Mouse (Mus musculus): ENCODE results near the gene Supt20. TPM values are rescaled to one million over a fixed set of nuclear protein-coding genes. Genes with fewer than 3 reads are reported as not detected.
"Not testable (repeated sequence)": the region's sequence is repeated elsewhere in the genome, so short reads cannot be mapped to it uniquely, and the experiment has no call there.

Gene Supt20
- polyA plus RNA-seq, 1 experiment = 0.21 TPM

DNA sequence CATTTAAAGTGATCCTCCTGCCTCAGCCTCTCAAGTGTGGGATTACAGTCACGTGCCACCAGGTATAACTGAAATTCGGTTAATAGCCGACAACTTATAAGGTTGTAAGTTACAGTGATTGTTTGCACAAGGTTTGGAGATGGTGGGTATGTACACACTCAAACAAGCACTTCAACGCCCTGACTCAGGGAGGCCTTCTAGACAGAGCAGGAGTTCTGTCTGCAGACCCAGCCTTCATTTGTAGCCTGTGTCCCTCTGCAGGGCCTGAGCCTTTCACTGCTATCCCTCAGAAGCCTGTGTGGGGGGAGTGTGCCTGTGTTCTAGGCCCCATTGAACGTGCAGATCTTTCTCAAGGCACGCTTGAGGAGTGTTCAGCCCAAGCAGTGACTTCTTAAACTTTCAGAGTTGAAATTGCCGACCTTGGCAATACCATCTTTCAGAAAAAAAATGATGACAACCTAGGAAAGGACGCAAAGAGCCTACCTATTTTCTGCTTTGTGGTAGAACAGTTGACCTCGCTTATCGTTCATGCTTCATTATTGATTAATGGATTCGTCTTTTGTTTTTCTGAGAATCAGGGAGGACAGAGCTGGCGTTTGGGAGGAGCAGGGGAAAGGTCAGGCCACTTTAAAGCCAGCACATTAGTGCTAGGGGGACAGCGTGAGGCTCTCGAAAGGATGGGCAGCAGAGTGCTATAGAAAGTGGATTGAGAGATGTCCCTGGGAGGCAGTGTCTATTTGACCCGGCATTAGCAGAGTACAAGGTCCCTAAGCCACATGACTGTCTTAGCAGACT, 67.9 kb downstream of the Supt20 start:
- TF ChIP-seq GATA1 (IDR thresholded peaks at IDR 0.05; ENCODE audit: low read length) (no peak), TAL1 (IDR thresholded peaks at IDR 0.05; ENCODE audit: low read length) (no peak)
- no peak overlapping the region for H3K4me3 ChIP-seq (replicated peaks)
- H3K4me1 ChIP-seq (ENCODE audit: control insufficient read depth) = no peaks in the 10 kb centered on the region
- H3K9me3 ChIP-seq (ENCODE audit: control insufficient read depth, low read length) = peaks cover 8% of the 10 kb centered on the region
- H3K36me3 ChIP-seq (ENCODE audit: control insufficient read depth) = no peaks in the 10 kb centered on the region
- peaks cover 18% of the 10 kb centered on the region for H3K27me3 ChIP-seq (ENCODE audit: control insufficient read depth)

DNA sequence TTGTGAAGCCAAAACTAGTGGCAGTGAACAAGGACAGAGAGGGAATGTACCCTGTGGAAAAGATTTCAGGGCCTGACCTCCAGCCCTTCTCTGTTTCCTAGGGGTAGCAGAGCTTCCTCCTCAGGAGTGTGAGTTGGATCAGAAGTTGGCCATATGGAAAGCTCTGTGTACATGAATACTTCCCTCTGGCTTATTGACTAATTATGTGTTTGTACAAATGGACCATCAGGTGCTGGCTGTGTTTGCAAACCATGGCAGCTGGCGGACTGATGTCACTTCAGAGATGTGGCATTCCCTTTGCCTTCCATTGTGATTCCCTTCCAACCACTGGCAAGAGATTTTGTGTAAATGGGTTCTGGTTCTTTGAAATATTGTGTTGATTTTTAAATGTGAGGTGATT, 68.7 kb downstream of the Supt20 start:
- Histone ChIP-seq H3K27me3 (ENCODE audit: control insufficient read depth) (peaks cover 11% of the 10 kb centered on the region), H3K4me1 (ENCODE audit: control insufficient read depth) (no peaks in the 10 kb centered on the region), H3K4me3 (replicated peaks) (no peak overlapping the region), H3K36me3 (ENCODE audit: control insufficient read depth) (no peaks in the 10 kb centered on the region), H3K9me3 (ENCODE audit: control insufficient read depth, low read length) (peaks cover 10% of the 10 kb centered on the region)
- TF ChIP-seq GATA1 (IDR thresholded peaks at IDR 0.05; ENCODE audit: low read length) = no peak
- TF ChIP-seq TAL1 (IDR thresholded peaks at IDR 0.05; ENCODE audit: low read length) = no peak

DNA sequence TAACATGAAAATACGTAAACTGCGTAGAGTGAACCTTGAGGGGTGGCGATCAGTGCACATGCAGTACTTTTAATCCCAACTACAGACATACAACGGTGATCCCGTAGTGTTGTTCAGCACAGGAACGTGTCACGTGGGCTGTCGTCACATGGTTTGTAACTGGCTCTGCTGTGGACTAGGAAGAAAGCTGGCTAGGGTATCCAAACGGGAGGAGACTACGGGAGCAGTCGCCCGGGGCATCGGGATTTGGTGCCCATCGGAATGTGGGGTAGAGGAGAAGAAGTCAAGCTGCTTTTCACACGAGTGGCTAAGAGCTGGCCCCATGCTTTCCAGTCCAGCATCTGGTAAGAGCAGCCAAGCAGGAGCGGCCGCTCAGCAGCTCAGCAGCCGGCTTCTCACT, 71.8 kb downstream of the Supt20 start:
- no peaks in the 10 kb centered on the region for H3K4me1 ChIP-seq (ENCODE audit: control insufficient read depth)
- peaks cover 12% of the 10 kb centered on the region for H3K9me3 ChIP-seq (ENCODE audit: control insufficient read depth, low read length)
- TF ChIP-seq TAL1 (IDR thresholded peaks at IDR 0.05; ENCODE audit: low read length) (no peak), GATA1 (IDR thresholded peaks at IDR 0.05; ENCODE audit: low read length) (no peak)
- H3K4me3 ChIP-seq (replicated peaks) = no peak overlapping the region
- H3K36me3 ChIP-seq (ENCODE audit: control insufficient read depth) = no peaks in the 10 kb centered on the region
- H3K27me3 ChIP-seq (ENCODE audit: control insufficient read depth) = no peaks in the 10 kb centered on the region

DNA sequence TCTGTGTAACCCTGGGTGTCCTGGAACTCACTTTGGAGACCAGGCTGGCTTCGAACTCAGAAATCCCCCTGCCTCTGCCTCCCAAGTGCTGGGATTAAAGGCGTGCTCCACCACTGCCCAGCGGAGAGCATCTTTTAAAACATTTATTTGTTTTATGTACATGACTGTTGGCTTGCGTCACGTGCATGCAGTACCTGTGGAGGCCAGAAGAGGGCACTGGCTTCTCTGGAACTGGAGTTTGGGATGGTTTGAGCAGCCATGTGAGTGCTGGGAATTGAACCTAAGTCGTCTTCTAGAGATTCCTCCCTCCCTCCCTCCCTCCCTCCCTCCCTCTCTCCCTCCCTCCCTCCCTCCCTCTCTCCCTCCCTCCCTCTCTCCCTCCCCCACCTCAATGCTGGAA, 72.9 kb downstream of the Supt20 start:
- H3K27me3 ChIP-seq (ENCODE audit: control insufficient read depth); H3K36me3 ChIP-seq (ENCODE audit: control insufficient read depth); H3K4me1 ChIP-seq (ENCODE audit: control insufficient read depth); H3K4me3 ChIP-seq (replicated peaks): not testable (repeated sequence)
- H3K9me3 ChIP-seq (ENCODE audit: control insufficient read depth, low read length) = peaks cover 12% of the 10 kb centered on the region

DNA sequence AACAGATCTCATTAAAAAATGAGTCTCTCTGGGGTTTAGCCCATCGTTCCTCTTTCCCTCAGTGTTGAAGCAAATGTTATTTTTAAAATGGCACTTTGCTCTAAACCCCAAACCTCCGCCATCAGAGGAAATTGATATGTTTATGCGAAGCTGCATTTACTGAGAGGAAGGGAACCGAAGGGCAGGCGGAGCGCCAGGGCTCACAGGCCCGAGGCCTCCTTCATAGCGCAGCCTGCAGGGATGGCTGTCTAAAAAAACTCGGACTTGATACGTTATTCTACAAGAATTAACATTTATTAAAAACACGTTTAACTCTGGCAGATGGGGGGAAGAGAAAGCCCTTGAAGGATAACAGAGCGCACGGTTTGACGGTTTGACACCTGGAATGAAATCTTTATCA, 73.4 kb downstream of the Supt20 start:
- Histone ChIP-seq H3K36me3 (ENCODE audit: control insufficient read depth) (no peaks in the 10 kb centered on the region), H3K9me3 (ENCODE audit: control insufficient read depth, low read length) (peaks cover 12% of the 10 kb centered on the region), H3K4me1 (ENCODE audit: control insufficient read depth) (no peaks in the 10 kb centered on the region), H3K27me3 (ENCODE audit: control insufficient read depth) (no peaks in the 10 kb centered on the region), H3K4me3 (replicated peaks) (no peak overlapping the region)
- TF ChIP-seq GATA1 (IDR thresholded peaks at IDR 0.05; ENCODE audit: low read length) (no peak), TAL1 (IDR thresholded peaks at IDR 0.05; ENCODE audit: low read length) (no peak)

DNA sequence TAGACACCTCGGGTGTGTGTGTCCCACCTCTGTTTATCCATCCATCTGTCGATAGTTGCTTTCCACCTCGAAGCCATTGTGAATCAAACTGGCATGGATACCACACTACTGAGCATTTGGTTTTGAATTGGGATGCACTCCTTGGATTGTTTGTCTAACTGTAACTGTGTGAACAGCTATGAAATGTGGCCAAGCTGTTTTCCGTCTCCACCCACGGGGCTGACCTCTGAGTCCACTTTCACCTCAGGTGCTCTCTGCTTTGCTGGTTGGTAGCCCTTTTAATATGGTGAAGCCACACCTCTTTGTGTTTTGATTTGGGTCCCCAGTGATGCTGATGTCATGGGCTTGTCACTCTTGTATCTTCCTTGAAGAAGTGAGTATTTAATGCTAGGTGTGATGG, 74.2 kb downstream of the Supt20 start:
- Histone ChIP-seq H3K36me3 (ENCODE audit: control insufficient read depth) (no peaks in the 10 kb centered on the region), H3K27me3 (ENCODE audit: control insufficient read depth) (no peaks in the 10 kb centered on the region), H3K9me3 (ENCODE audit: control insufficient read depth, low read length) (peaks cover 12% of the 10 kb centered on the region), H3K4me1 (ENCODE audit: control insufficient read depth) (no peaks in the 10 kb centered on the region), H3K4me3 (replicated peaks) (no peak overlapping the region)
- TF ChIP-seq GATA1 (IDR thresholded peaks at IDR 0.05; ENCODE audit: low read length) (no peak), TAL1 (IDR thresholded peaks at IDR 0.05; ENCODE audit: low read length) (no peak)

DNA sequence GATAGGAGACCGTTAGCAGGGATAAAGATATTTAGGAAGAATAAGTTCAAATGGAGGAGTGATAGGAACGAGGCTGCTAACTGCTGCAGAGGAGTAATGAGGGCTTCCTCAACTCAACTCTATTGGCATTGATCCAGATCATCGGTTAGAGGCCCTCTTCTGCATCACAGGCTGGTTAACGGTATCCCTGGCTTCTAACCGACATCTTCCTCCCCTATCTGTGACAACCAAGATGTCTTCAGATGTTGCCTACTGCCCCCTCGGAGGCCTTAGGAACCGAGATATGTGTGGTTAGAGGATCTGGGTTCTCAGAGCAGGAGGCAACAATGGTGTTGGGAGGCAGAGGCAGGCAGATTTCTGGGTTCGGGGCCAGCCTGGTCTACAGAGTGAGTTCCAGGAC, 76.0 kb downstream of the Supt20 start:
- TF ChIP-seq GATA1 (IDR thresholded peaks at IDR 0.05; ENCODE audit: low read length) = no peak
- no peak for TF ChIP-seq TAL1 (IDR thresholded peaks at IDR 0.05; ENCODE audit: low read length)
- peaks cover 17% of the 10 kb centered on the region for H3K9me3 ChIP-seq (ENCODE audit: control insufficient read depth, low read length)
- H3K36me3 ChIP-seq (ENCODE audit: control insufficient read depth) = no peaks in the 10 kb centered on the region
- no peaks in the 10 kb centered on the region for H3K4me1 ChIP-seq (ENCODE audit: control insufficient read depth)
- no peak overlapping the region for H3K4me3 ChIP-seq (replicated peaks)
- H3K27me3 ChIP-seq (ENCODE audit: control insufficient read depth) = no peaks in the 10 kb centered on the region

DNA sequence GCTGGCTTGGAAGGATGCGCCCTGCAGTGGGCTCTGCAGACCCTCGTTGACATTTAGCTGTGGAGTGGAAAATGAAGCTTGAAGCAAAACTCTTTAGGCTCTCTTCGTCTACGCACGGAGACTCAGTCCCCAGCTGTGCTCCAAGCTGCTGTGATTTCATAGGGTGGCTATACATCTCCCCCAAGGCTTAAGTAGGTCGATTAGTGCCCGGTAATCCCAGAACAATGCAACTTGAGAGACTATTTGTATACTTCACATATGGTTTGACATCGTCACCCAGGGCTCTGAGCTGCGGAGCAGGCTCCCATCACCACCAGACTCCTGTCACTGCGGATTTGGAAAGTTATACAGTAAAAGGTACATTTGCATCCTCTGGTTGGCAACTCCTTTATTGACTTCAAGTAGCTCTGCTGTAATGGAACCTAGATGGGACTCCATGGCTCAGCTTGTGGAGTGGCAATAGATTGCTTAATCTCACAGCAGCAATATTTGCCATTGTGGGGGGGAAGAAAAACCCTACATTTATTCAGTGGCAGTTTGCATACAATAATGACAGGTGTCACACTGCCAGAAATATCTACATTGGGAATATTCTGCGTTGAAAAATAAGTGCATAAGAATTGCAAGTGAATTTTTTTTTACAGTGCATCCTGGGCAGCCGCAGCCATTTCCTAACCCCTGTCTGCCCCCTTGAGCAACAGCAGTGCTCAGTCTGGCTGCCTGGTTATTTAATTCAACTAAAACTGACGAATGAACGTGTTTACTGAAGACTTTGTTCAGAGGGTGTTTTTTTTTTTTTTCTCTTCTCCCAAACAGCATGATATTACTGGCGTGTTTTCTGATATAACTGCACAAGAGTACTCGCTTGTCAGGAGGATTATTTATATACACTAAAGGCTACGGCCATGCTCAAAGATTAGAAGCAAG, 77.0 kb downstream of the Supt20 start:
- Histone ChIP-seq H3K9me3 (ENCODE audit: control insufficient read depth, low read length) (peaks cover 15% of the 10 kb centered on the region), H3K27me3 (ENCODE audit: control insufficient read depth) (no peaks in the 10 kb centered on the region), H3K36me3 (ENCODE audit: control insufficient read depth) (no peaks in the 10 kb centered on the region), H3K4me1 (ENCODE audit: control insufficient read depth) (no peaks in the 10 kb centered on the region), H3K4me3 (replicated peaks) (no peak overlapping the region)
- TF ChIP-seq GATA1 (IDR thresholded peaks at IDR 0.05; ENCODE audit: low read length) (no peak), TAL1 (IDR thresholded peaks at IDR 0.05; ENCODE audit: low read length) (no peak)

DNA sequence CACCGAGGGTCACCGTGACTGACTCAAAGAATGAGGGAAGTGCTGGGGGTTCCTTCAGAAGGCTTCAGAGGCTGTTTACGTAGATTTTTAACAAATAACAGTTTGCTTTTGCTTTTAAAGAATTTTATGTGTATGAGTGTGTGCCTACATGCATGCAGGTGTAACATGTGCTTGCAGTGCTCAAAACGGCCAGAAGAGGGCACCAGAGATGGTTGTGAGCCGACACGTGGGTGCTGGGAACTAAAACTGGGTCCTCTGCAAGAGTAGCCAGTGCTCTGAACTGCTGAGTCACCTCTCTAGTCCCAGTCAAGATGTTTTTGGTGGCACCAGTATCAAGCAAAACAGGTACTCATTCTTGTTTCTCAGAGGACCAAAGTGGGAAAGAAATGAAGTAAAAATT, 81.0 kb downstream of the Supt20 start:
- Histone ChIP-seq H3K9me3 (ENCODE audit: control insufficient read depth, low read length) (peaks cover 10% of the 10 kb centered on the region), H3K4me3 (replicated peaks) (no peak overlapping the region), H3K27me3 (ENCODE audit: control insufficient read depth) (no peaks in the 10 kb centered on the region), H3K4me1 (ENCODE audit: control insufficient read depth) (no peaks in the 10 kb centered on the region), H3K36me3 (ENCODE audit: control insufficient read depth) (no peaks in the 10 kb centered on the region)
- TF ChIP-seq GATA1 (IDR thresholded peaks at IDR 0.05; ENCODE audit: low read length) (no peak), TAL1 (IDR thresholded peaks at IDR 0.05; ENCODE audit: low read length) (no peak)
